Comparison of ENCODE assay signal across 8 mouse cellular contexts in genomic region chr1:36068076-36068475, GRCm38 (mm10). TPM values are rescaled to one million over a fixed set of nuclear protein-coding genes. Genes with fewer than 3 reads are reported as not detected.
DNase-seq lines count a peak whose midpoint lies in the region; ATAC-seq and TF ChIP-seq lines count a peak whose summit lies in the region.

TSS of gene Hs6st1 (plus strand) at chr1:36068400.

- WGBS in forebrain, embryonic 13.5 days = under 1% methylated on average over 37 of the region's 55 CpGs
- 1% methylated on average over 55 of the region's 55 CpGs for WGBS in large intestine, adult 2 months
- WGBS in liver, postnatal 0 days (ENCODE audit: insufficient replicate concordance) = under 1% methylated on average over 42 of the region's 55 CpGs
- WGBS in neural tube, embryonic 14.5 days = under 1% methylated on average over 35 of the region's 55 CpGs

- peaks cover 3% of the 10 kb centered on the region for H3K27me3 ChIP-seq in CH12.LX (replicated peaks)
- H3K27me3 ChIP-seq in forebrain, embryonic 13.5 days = peaks cover 14% of the 10 kb centered on the region; the same call in 1 of the 2 replicates
- H3K27me3 ChIP-seq in liver, postnatal 0 days (ENCODE audit: insufficient read depth, low read length) = no peaks in the 10 kb centered on the region
- no peaks in the 10 kb centered on the region for H3K27me3 ChIP-seq in neural tube, embryonic 14.5 days (ENCODE audit: control insufficient read depth, insufficient read depth, low read length)

- peaks cover 28 to 72% of the 10 kb centered on the region in 2 experiments for H3K4me1 ChIP-seq in CH12.LX (ENCODE audit: control insufficient read depth in 1 of 2, insufficient read depth in 2 of 2)
- H3K4me1 ChIP-seq in forebrain, embryonic 13.5 days = peaks cover 60% of the 10 kb centered on the region
- peaks cover 57% of the 10 kb centered on the region for H3K4me1 ChIP-seq in liver, postnatal 0 days (ENCODE audit: insufficient read depth)
- H3K4me1 ChIP-seq in neural tube, embryonic 14.5 days (ENCODE audit: control insufficient read depth, insufficient read depth, low read length) = peaks cover 43% of the 10 kb centered on the region

- no peak within 1 kb of the TSS for H3K27ac ChIP-seq in CH12.LX (ENCODE audit: insufficient read depth, low read depth)
- peak within 1 kb of the TSS; percentile 66 for H3K27ac ChIP-seq in forebrain, embryonic 13.5 days
- peak within 1 kb of the TSS; percentile 90 for H3K27ac ChIP-seq in liver, postnatal 0 days (ENCODE audit: low read depth)
- H3K27ac ChIP-seq in neural tube, embryonic 14.5 days (ENCODE audit: low read depth, low read length) = peak within 1 kb of the TSS; percentile 83

- no peaks in the 10 kb centered on the region for H3K9me3 ChIP-seq in CH12.LX (replicated peaks; ENCODE audit: low read length)
- no peaks in the 10 kb centered on the region for H3K9me3 ChIP-seq in forebrain, embryonic 13.5 days (replicated peaks)
- H3K9me3 ChIP-seq in liver, postnatal 0 days (ENCODE audit: low read length) = no peaks in the 10 kb centered on the region
- no peaks in the 10 kb centered on the region for H3K9me3 ChIP-seq in neural tube, embryonic 14.5 days (ENCODE audit: control insufficient read depth, low read length)

- ATAC-seq in forebrain, embryonic 13.5 days = peak; percentile 94
- peak; percentile 86 for ATAC-seq in liver, postnatal 0 days
- ATAC-seq in neural tube, embryonic 14.5 days (ENCODE audit: low read depth) = peak; percentile 93

- H3K4me3 ChIP-seq in CH12.LX (replicated peaks in 1 of 3; ENCODE audit: low read depth in 2 of 3, low read length in 2 of 3, poor library complexity in 1 of 3) = peak within 1 kb of the TSS; percentile 71 to 79 (median 75)
- H3K4me3 ChIP-seq in forebrain, embryonic 13.5 days = peak within 1 kb of the TSS; percentile 82
- peak within 1 kb of the TSS; percentile 93 for H3K4me3 ChIP-seq in liver, postnatal 0 days (ENCODE audit: low read depth, low read length)
- peak within 1 kb of the TSS; percentile 86 for H3K4me3 ChIP-seq in neural tube, embryonic 14.5 days (ENCODE audit: low read depth, low read length)

- intact Hi-C loops in heart, postnatal 10 days (cut with DNase I) = loop anchor here (5.0 to 10.0 kb wide), 5 partner anchors 207 to 1173 kb away; partner anchors contain the start of gene Neurl3

- in situ Hi-C loops in CH12.LX (cut with MboI; ENCODE audit: low pct_ligation_motif_present, low pct_unique_long_range_greater_than_20kb, low sequenced_read_pairs) = loop anchor here (5.0 to 10.0 kb wide), 3 partner anchors 44 to 226 kb away; no protein-coding TSS in a partner anchor

- peak within 1 kb of the TSS; percentile 59 for H3K9ac ChIP-seq in CH12.LX (ENCODE audit: insufficient read depth, low read depth)
- peak within 1 kb of the TSS; percentile 85 for H3K9ac ChIP-seq in forebrain, embryonic 13.5 days
- H3K9ac ChIP-seq in liver, postnatal 0 days (replicated peaks) = peak within 1 kb of the TSS; percentile 91
- peak within 1 kb of the TSS; percentile 90 for H3K9ac ChIP-seq in neural tube, embryonic 14.5 days (replicated peaks; ENCODE audit: low read depth, low read length)

- peaks cover 0 to 22% of the 10 kb centered on the region in 2 experiments for H3K36me3 ChIP-seq in CH12.LX (replicated peaks in 1 of 2; ENCODE audit: control insufficient read depth in 1 of 2, insufficient read depth in 1 of 2, low read length in 1 of 2)
- no peaks in the 10 kb centered on the region for H3K36me3 ChIP-seq in forebrain, embryonic 13.5 days (ENCODE audit: poor library complexity, severe bottlenecking)
- H3K36me3 ChIP-seq in liver, postnatal 0 days (replicated peaks; ENCODE audit: insufficient read depth, low read length) = peaks cover 16% of the 10 kb centered on the region
- no peaks in the 10 kb centered on the region for H3K36me3 ChIP-seq in neural tube, embryonic 14.5 days (ENCODE audit: control insufficient read depth, insufficient read depth, low read length)

- peak within 1 kb of the TSS; percentile 90 for H3K4me2 ChIP-seq in CH12.LX (ENCODE audit: insufficient read depth, low read depth, poor library complexity, severe bottlenecking)
- H3K4me2 ChIP-seq in forebrain, embryonic 13.5 days = peak within 1 kb of the TSS; percentile 98
- H3K4me2 ChIP-seq in liver, postnatal 0 days (ENCODE audit: low read depth, low read length) = peak within 1 kb of the TSS; percentile 91
- H3K4me2 ChIP-seq in neural tube, embryonic 14.5 days (ENCODE audit: low read depth, low read length) = peak within 1 kb of the TSS; percentile 98

- TF ChIP-seq POLR2A in CH12.LX (IDR thresholded peaks at IDR 0.05; ENCODE audit: low read depth, low read length) = peak; percentile 67; the same call in 1 of the 2 replicates

- DNase-seq in CH12.LX (ENCODE audit: extremely low read depth) = peak; percentile 85
- DNase-seq in c-Kit-positive CD71-positive TER-119-positive erythroid progenitor cells, embryonic 14.5 days (ENCODE audit: low spot score) = peak; percentile 90
- DNase-seq in heart, postnatal 10 days = peak; percentile 95 to 96
- no peak for DNase-seq in large intestine, adult 2 months (ENCODE audit: low read depth, low spot score)
- DNase-seq in liver, postnatal 0 days = peak; percentile 96
- peak; percentile 97 for DNase-seq in testis, postnatal 10 days (ENCODE audit: low spot score)

- H3K79me2 ChIP-seq in CH12.LX (replicated peaks; ENCODE audit: control insufficient read depth, extremely low read depth, insufficient read depth, poor library complexity, severe bottlenecking) = peaks cover 30% of the 10 kb centered on the region

- no peak for TF ChIP-seq CTCF in CH12.LX (conservative IDR thresholded peaks at IDR 0.05 in 1 of 2, IDR thresholded peaks at IDR 0.05 in 1 of 2; ENCODE audit: low read depth in 2 of 2, low read length in 2 of 2)
- no peak for TF ChIP-seq CTCF in liver, postnatal 0 days (IDR thresholded peaks at IDR 0.05; ENCODE audit: low read depth)

- TF ChIP-seq EP300 in CH12.LX (IDR thresholded peaks at IDR 0.05; ENCODE audit: low read length) = no peak
- no peak for TF ChIP-seq EP300 in liver, postnatal 0 days (IDR thresholded peaks at IDR 0.05; ENCODE audit: low read depth)

- dilution Hi-C loops in CH12.LX (cut with MboI; ENCODE audit: extremely low pct_ligation_motif_present, extremely low pct_unique_long_range_greater_than_20kb, low sequenced_read_pairs) = no loop called here

- TF ChIP-seq RAD21 in CH12.LX (IDR thresholded peaks at IDR 0.05; ENCODE audit: low read depth, low read length) = no peak

TF ChIP-seq in CH12.LX, 34 proteins besides CTCF, POLR2A, EP300 and RAD21 (continues in another document):
- TF ChIP-seq MAX (IDR thresholded peaks at IDR 0.05; ENCODE audit: low read length) = no peak; the same call in 1 of the 2 replicates
- no peak for TF ChIP-seq CHD1 (IDR thresholded peaks at IDR 0.05; ENCODE audit: low read depth, low read length)
- TF ChIP-seq ELF1 (IDR thresholded peaks at IDR 0.05; ENCODE audit: low read depth, low read length) = peak; percentile 32; the same call in 1 of the 2 replicates
- 0 out of 2 replicates have a peak, but pooled peaks have one; percentile 27 for TF ChIP-seq MAZ (IDR thresholded peaks at IDR 0.05; ENCODE audit: low read depth, low read length)
- TF ChIP-seq ETS1 (conservative IDR thresholded peaks at IDR 0.05; ENCODE audit: low read depth, low read length) = no peak
- TF ChIP-seq SIN3A (IDR thresholded peaks at IDR 0.05; ENCODE audit: low read length) = peak; percentile 28; the same call in 1 of the 2 replicates
- TF ChIP-seq CHD2 (IDR thresholded peaks at IDR 0.05; ENCODE audit: low read length) = peak; percentile 68
- no peak for TF ChIP-seq GABPA (IDR thresholded peaks at IDR 0.05; ENCODE audit: insufficient replicate concordance, low read depth, low read length)
- peak; percentile 78; the same call in 1 of the 2 replicates for TF ChIP-seq TCF12 (IDR thresholded peaks at IDR 0.05; ENCODE audit: low read depth, low read length)
- no peak for TF ChIP-seq KAT2A (IDR thresholded peaks at IDR 0.05; ENCODE audit: insufficient replicate concordance, low read length)
- no peak for TF ChIP-seq MYC (IDR thresholded peaks at IDR 0.05; ENCODE audit: low read depth, low read length)
- TF ChIP-seq MXI1 (IDR thresholded peaks at IDR 0.05; ENCODE audit: low read depth, low read length) = peak; percentile 63
- no peak for TF ChIP-seq ZC3H11A (IDR thresholded peaks at IDR 0.05; ENCODE audit: low read depth, low read length)
- TF ChIP-seq E2F4 (IDR thresholded peaks at IDR 0.05; ENCODE audit: insufficient replicate concordance, low read depth, low read length) = no peak
- peak; percentile 82 for TF ChIP-seq BHLHE40 (IDR thresholded peaks at IDR 0.05; ENCODE audit: low read depth, low read length)
- no peak for TF ChIP-seq PAX5 (IDR thresholded peaks at IDR 0.05; ENCODE audit: low read length)
- no peak for TF ChIP-seq JUN (IDR thresholded peaks at IDR 0.05; ENCODE audit: insufficient read depth, low read depth, low read length)
- TF ChIP-seq NRF1 (IDR thresholded peaks at IDR 0.05; ENCODE audit: low read depth, low read length) = peak; percentile 62
- TF ChIP-seq USF1 (IDR thresholded peaks at IDR 0.05; ENCODE audit: low read depth, low read length) = no peak
- TF ChIP-seq USF2 (conservative IDR thresholded peaks at IDR 0.05; ENCODE audit: low read depth, low read length) = no peak
- no peak for TF ChIP-seq MAFK (IDR thresholded peaks at IDR 0.05; ENCODE audit: insufficient replicate concordance, low read length)
- TF ChIP-seq TBP (conservative IDR thresholded peaks at IDR 0.05; ENCODE audit: low read depth, low read length) = no peak
- no peak for TF ChIP-seq POLR2AphosphoS2 (IDR thresholded peaks at IDR 0.05; ENCODE audit: low read depth, low read length)
- TF ChIP-seq ZNF384 (IDR thresholded peaks at IDR 0.05; ENCODE audit: low read depth, low read length) = no peak
- peak; percentile 45 for TF ChIP-seq ZMIZ1 (IDR thresholded peaks at IDR 0.05; ENCODE audit: low read depth, low read length)
- no peak for TF ChIP-seq RCOR1 (conservative IDR thresholded peaks at IDR 0.05; ENCODE audit: low read depth, low read length)
- TF ChIP-seq HCFC1 (IDR thresholded peaks at IDR 0.05; ENCODE audit: low read depth, low read length) = 0 out of 2 replicates have a peak, but pooled peaks have one; percentile 29
- TF ChIP-seq NELFE (IDR thresholded peaks at IDR 0.05; ENCODE audit: low read depth, low read length) = peak; percentile 59

RNA-seq across cellular contexts. Expression of gene Hs6st1, which starts in this region (rescaled TPM):
- 14.0 and 17.7 TPM in 2 replicates for total RNA-seq in CH12.LX (2012; rRNA removed)
- 8.2 and 9.1 TPM in 2 replicates for total RNA-seq in CH12.LX (2014; rRNA removed)
- 18.1 and 18.6 TPM in 2 replicates for polyA plus RNA-seq in CH12.LX (2012; ENCODE audit: insufficient read length, low read depth)
- 5.2 and 5.4 TPM in 2 replicates for polyA plus RNA-seq in forebrain, embryonic 13.5 days (2015; fragmentation: Nextera tagmentation; extraction: Ambion mirVana)
- 10 to 100 TPM; 26.4 to 35.1 TPM for total RNA-seq in heart, postnatal 10 days (2021)
- polyA plus RNA-seq in large intestine, adult 2 months (2012; rRNA removed) = 46.7 and 59.4 TPM in 2 replicates
- 12.8 and 13.3 TPM in 2 replicates for polyA plus RNA-seq in liver, postnatal 0 days (2015; fragmentation: Nextera tagmentation; extraction: Ambion mirVana)
- 17.7 and 18.1 TPM in 2 replicates for polyA plus RNA-seq in neural tube, embryonic 14.5 days (2014; fragmentation: Nextera tagmentation; extraction: Ambion mirVana)
